Comparison of ENCODE assay signal across 9 mouse cellular contexts in the genomic region with DNA sequence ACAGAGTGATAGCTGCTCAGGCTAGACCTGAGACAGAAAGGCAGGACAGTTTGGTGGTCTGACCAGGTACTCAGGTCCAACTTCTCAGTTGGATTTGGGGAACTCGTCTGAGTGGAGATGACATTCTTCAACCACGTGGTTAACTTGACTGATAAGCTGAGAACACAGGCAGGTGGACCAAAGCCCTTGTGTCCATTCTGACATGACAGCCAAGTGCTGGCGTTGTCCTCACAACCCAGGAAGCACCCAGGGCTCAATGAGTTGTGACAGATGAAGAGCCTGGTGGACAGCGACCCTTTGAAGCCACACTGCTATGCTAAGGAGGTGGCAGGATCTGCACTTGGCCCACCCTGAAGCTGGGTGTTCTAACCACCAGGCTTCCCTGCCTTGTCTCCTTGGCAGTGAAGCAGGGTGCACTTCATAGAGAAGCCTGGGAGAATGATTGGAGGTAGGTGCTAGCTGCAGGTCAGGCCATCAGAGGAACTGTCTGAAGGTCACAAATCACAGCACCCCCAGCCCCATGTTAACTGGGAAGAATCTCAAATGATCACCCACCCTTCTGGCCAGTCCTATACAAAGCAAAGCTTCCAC.
DNase-seq lines count a peak whose midpoint lies in the region; ATAC-seq and TF ChIP-seq lines count a peak whose summit lies in the region.
"Had no signal": no experiment of that assay in that cellular context is flagged by ENCODE, and none has a peak within 500 bp of the region (broad histone marks: within the 10 kb centered on the region; RNA-seq: fewer than 3 reads in every experiment).

No protein-coding gene starts in this region.

- H3K4me3 ChIP-seq in gastrocnemius, adult 2 months, result no peak overlapping the region
- H3K4me3 ChIP-seq in midbrain, embryonic 10.5 days, result peak overlapping the region; percentile 54
- no peak overlapping the region for H3K4me3 ChIP-seq in midbrain, postnatal 0 days (ENCODE audit: low read depth, low read length)
- H3K4me3 ChIP-seq in limb, embryonic 11.5 days (ENCODE audit: low read depth, low read length), result no peak overlapping the region

- TF ChIP-seq CTCF in gastrocnemius, adult 2 months (IDR thresholded peaks at IDR 0.05), result no peak
- no peak for TF ChIP-seq CTCF in midbrain, postnatal 0 days (IDR thresholded peaks at IDR 0.05)

- no peaks in the 10 kb centered on the region for H3K36me3 ChIP-seq in midbrain, embryonic 10.5 days
- H3K36me3 ChIP-seq in midbrain, postnatal 0 days (ENCODE audit: insufficient read depth, low read length), result no peaks in the 10 kb centered on the region
- H3K36me3 ChIP-seq in limb, embryonic 11.5 days (ENCODE audit: control insufficient read depth, insufficient read depth, low read length), result no peaks in the 10 kb centered on the region

- ATAC-seq in midbrain, postnatal 0 days (ENCODE audit: low FRiP score), result no peak
- ATAC-seq in limb, embryonic 11.5 days (ENCODE audit: insufficient number of reproducible peaks, low FRiP score, low TSS enrichment, low read depth), result no peak

- peaks cover 91% of the 10 kb centered on the region for H3K4me1 ChIP-seq in midbrain, embryonic 10.5 days
- peaks cover 51% of the 10 kb centered on the region for H3K4me1 ChIP-seq in midbrain, postnatal 0 days (ENCODE audit: insufficient read depth, low read length)
- peaks cover 63% of the 10 kb centered on the region for H3K4me1 ChIP-seq in limb, embryonic 11.5 days (ENCODE audit: control insufficient read depth, insufficient read depth, low read length)

- WGBS in midbrain, embryonic 10.5 days, result 76% methylated on average over 4 of the region's 4 CpGs
- 73% methylated on average over 4 of the region's 4 CpGs for WGBS in midbrain, postnatal 0 days
- WGBS in limb, embryonic 11.5 days, result 61% methylated on average over 4 of the region's 4 CpGs

- peak; percentile 33 for DNase-seq in gastrocnemius, adult 2 months
- DNase-seq in gastrocnemius, adult 18-20 months (ENCODE audit: low spot score), result no peak
- no peak for DNase-seq in midbrain, embryonic 10.5 days (ENCODE audit: low spot score)
- DNase-seq in midbrain, postnatal 0 days (ENCODE audit: low spot score), result no peak
- no peak for DNase-seq in limb, embryonic 11.5 days (ENCODE audit: low spot score)
- DNase-seq in testis, postnatal 10 days (ENCODE audit: low spot score), result peak; percentile 44
- no peak for DNase-seq in urinary bladder, postnatal 10 days (ENCODE audit: low spot score)
- DNase-seq in yolk sac, embryonic 10.5 days (ENCODE audit: low spot score), result no peak
- DNase-seq: adrenal gland, postnatal 36 days had no signal

- peak overlapping the region; percentile 96 for H3K27ac ChIP-seq in gastrocnemius, adult 2 months
- H3K27ac ChIP-seq in midbrain, embryonic 10.5 days (replicated peaks), result peak overlapping the region; percentile 100
- no peak overlapping the region for H3K27ac ChIP-seq in midbrain, postnatal 0 days (ENCODE audit: low read depth, low read length)
- peak overlapping the region; percentile 98; the same call in 1 of the 2 replicates for H3K27ac ChIP-seq in limb, embryonic 11.5 days (replicated peaks; ENCODE audit: low read depth, low read length)

- no peaks in the 10 kb centered on the region for H3K9me3 ChIP-seq in midbrain, embryonic 10.5 days (replicated peaks)
- H3K9me3 ChIP-seq in midbrain, postnatal 0 days (ENCODE audit: low read length), result no peaks in the 10 kb centered on the region
- no peaks in the 10 kb centered on the region for H3K9me3 ChIP-seq in limb, embryonic 11.5 days (ENCODE audit: control insufficient read depth, low read length)

- no peaks in the 10 kb centered on the region; the same call in 1 of the 2 replicates for H3K27me3 ChIP-seq in midbrain, embryonic 10.5 days (ENCODE audit: low read depth, poor library complexity, severe bottlenecking)
- no peaks in the 10 kb centered on the region for H3K27me3 ChIP-seq in midbrain, postnatal 0 days (ENCODE audit: insufficient read depth, low read length)
- H3K27me3 ChIP-seq in limb, embryonic 11.5 days (ENCODE audit: control insufficient read depth, insufficient read depth, low read length), result no peaks in the 10 kb centered on the region

- H3K9ac ChIP-seq in midbrain, postnatal 0 days (replicated peaks; ENCODE audit: low read length, poor library complexity, severe bottlenecking), result no peak overlapping the region
- peak overlapping the region; percentile 9; the same call in 1 of the 2 replicates for H3K9ac ChIP-seq in limb, embryonic 11.5 days (ENCODE audit: low read length)

- no peak overlapping the region for H3K4me2 ChIP-seq in midbrain, postnatal 0 days (ENCODE audit: low read depth, low read length, poor library complexity, severe bottlenecking)
- peak overlapping the region; percentile 64; the same call in 1 of the 2 replicates for H3K4me2 ChIP-seq in limb, embryonic 11.5 days (ENCODE audit: low read depth, severe bottlenecking)

- intact Hi-C loops in gastrocnemius, adult 2 months (cut with DNase I), result loop anchor here (5.0 kb wide), 1 partner anchor 114 kb away; no protein-coding TSS in a partner anchor

Comparison
In these comparisons a context has a peak if more than half of its experiments do, and no peak if none do; other contexts are left out.
1. DNase-seq: peak in gastrocnemius, adult 2 months (single experiment) and testis, postnatal 10 days (single experiment); none in gastrocnemius, adult 18-20 months (single experiment), midbrain, embryonic 10.5 days (single experiment), midbrain, postnatal 0 days (single experiment), limb, embryonic 11.5 days (single experiment), urinary bladder, postnatal 10 days (single experiment) and yolk sac, embryonic 10.5 days (single experiment).